Mouse (Mus musculus): ENCODE measurements around the gene Irgc1.

Gene Irgc1

GRCm38 (mm10) chr7:24399256-24400081 is 52.6 kb downstream of the Irgc1 start, which contains the start of gene Smg9:
Gene Smg9, plus strand, starts transcription at chr7:24399619.
- peak; percentile 98 for DNase-seq

- no peak for DNase-seq
Measured at GRCm38 (mm10) chr7:24398364-24398913, 53.7 kb downstream of the Irgc1 start.

GRCm38 (mm10) chr7:24396832-24397231 is 55.3 kb downstream of the Irgc1 start:
- DNase-seq = no peak

GRCm38 (mm10) chr7:24394475-24395161 is 57.5 kb downstream of the Irgc1 start:
- DNase-seq = no peak

- DNase-seq = no peak
Measured at GRCm38 (mm10) chr7:24394054-24394453, 58.0 kb downstream of the Irgc1 start.

- DNase-seq = no peak
Measured at GRCm38 (mm10) chr7:24391687-24392086, 60.4 kb downstream of the Irgc1 start.

- DNase-seq = peak in 1 of 2 experiments; percentile 19
Measured at GRCm38 (mm10) chr7:24391077-24391476, 61.0 kb downstream of the Irgc1 start.

GRCm38 (mm10) chr7:24390512-24390911 is 61.6 kb downstream of the Irgc1 start:
- DNase-seq = no peak

- DNase-seq = no peak
Measured at GRCm38 (mm10) chr7:24389516-24390187, 62.4 kb downstream of the Irgc1 start.

- peak in 1 of 2 experiments; percentile 11 for DNase-seq
Measured at GRCm38 (mm10) chr7:24387059-24387556, 65.0 kb downstream of the Irgc1 start.

- peak; percentile 41 to 85 for DNase-seq
Measured at GRCm38 (mm10) chr7:24384827-24385226, 67.3 kb downstream of the Irgc1 start.

GRCm38 (mm10) chr7:24384070-24384469 is 68.0 kb downstream of the Irgc1 start:
- DNase-seq = no peak

GRCm38 (mm10) chr7:24382730-24383372 is 69.2 kb downstream of the Irgc1 start:
- no peak for DNase-seq
